Mouse (Mus musculus): ENCODE data around the gene Myo6. TPM values are rescaled to one million over a fixed set of nuclear protein-coding genes. Genes with fewer than 3 reads are reported as not detected.
A peak's percentile ranks its signal among the peaks of the same experiment; 100 is the strongest.

Myo6 gene
- polyA plus RNA-seq, 1 experiment from 2014 or later = 16.2 TPM

GRCm38 (mm10) chr9:80284539-80285174 is 119.8 kb downstream of the Myo6 start:
- Histone ChIP-seq H3K4me2 (replicated peaks; ENCODE audit: low read depth, low read length) (no peak overlapping the region), H3K9ac (ENCODE audit: low read depth, low read length) (no peak overlapping the region), H3K36me3 (ENCODE audit: control insufficient read depth, insufficient read depth, low read length) (no peaks in the 10 kb centered on the region), H3K27ac (ENCODE audit: low read depth, low read length) (no peak overlapping the region), H3K4me3 (ENCODE audit: low read depth, low read length) (no peak overlapping the region), H3K4me1 (replicated peaks; ENCODE audit: control insufficient read depth, insufficient read depth, low read length) (no peaks in the 10 kb centered on the region), H3K9me3 (ENCODE audit: control insufficient read depth, low read length) (no peaks in the 10 kb centered on the region), H3K27me3 (ENCODE audit: control insufficient read depth, insufficient read depth, low read length) (no peaks in the 10 kb centered on the region)
- DNase-seq (ENCODE audit: low spot score) (no peak), ATAC-seq (ENCODE audit: low FRiP score) (no peak)
- 92% methylated on average over 2 of the region's 2 CpGs for WGBS

DNA sequence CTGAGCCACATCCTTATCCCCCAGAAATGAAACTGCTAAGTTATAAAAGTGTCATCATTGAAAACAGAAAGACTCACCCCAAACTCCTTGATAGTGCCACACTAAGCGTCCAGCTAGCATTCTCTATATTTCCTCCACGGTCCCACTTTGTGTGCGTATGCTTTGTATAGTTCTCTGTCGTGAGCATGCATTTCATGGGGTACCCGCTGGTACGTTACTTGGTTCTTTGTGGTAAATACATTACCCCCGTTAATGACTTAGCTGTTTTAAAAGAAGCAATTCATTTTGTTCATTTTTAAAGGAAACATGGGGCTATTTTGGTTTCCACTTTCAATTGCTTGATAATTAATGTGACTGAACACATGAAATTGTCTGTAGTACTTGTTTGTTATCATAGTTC is 122.0 kb downstream of the Myo6 start:
- H3K36me3 ChIP-seq (ENCODE audit: control insufficient read depth, insufficient read depth, low read length) = no peaks in the 10 kb centered on the region
- no peaks in the 10 kb centered on the region for H3K27me3 ChIP-seq (ENCODE audit: control insufficient read depth, insufficient read depth, low read length)
- H3K9me3 ChIP-seq (ENCODE audit: control insufficient read depth, low read length) = no peaks in the 10 kb centered on the region
- no peak overlapping the region for H3K4me3 ChIP-seq (ENCODE audit: low read depth, low read length)
- H3K27ac ChIP-seq (ENCODE audit: low read depth, low read length) = no peak overlapping the region
- no peak overlapping the region for H3K9ac ChIP-seq (ENCODE audit: low read depth, low read length)
- DNase-seq (ENCODE audit: low spot score) = no peak
- no peaks in the 10 kb centered on the region for H3K4me1 ChIP-seq (replicated peaks; ENCODE audit: control insufficient read depth, insufficient read depth, low read length)
- no peak for ATAC-seq (ENCODE audit: low FRiP score)
- 94% methylated on average over 7 of the region's 7 CpGs for WGBS
- no peak overlapping the region for H3K4me2 ChIP-seq (replicated peaks; ENCODE audit: low read depth, low read length)

DNA sequence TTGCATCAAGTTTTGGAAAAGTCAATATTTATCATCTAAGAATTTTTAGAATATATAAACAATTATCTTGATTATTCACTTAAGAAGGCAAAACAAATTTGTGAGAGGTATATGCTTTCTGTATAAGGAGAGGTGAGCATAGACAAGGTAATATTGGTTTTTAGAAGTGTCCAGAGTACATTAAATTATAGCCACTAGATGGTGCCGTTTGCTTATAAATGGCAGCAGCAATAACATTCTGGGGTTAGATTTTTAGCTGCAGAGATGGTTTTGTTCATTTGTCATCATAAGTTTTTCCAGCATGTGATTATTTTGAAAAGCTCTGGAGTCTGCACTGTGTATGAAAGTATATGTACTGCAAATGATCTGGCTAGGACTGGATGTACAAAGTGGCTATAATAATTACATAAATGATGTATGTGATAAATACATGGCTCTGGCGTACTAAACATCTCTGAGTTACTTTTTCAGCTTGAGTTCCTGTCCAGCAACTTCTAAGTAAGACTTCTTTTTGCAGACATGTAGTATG is 128.3 kb downstream of the Myo6 start:
- ATAC-seq (ENCODE audit: low FRiP score) = no peak

GRCm38 (mm10) chr9:80296086-80296485 is 131.3 kb downstream of the Myo6 start:
- ATAC-seq (ENCODE audit: low FRiP score) (no peak), DNase-seq (ENCODE audit: low spot score) (no peak)
- Histone ChIP-seq H3K36me3 (ENCODE audit: control insufficient read depth, insufficient read depth, low read length) (no peaks in the 10 kb centered on the region), H3K4me2 (replicated peaks; ENCODE audit: low read depth, low read length) (no peak overlapping the region), H3K9ac (ENCODE audit: low read depth, low read length) (no peak overlapping the region), H3K27ac (ENCODE audit: low read depth, low read length) (no peak overlapping the region), H3K27me3 (ENCODE audit: control insufficient read depth, insufficient read depth, low read length) (no peaks in the 10 kb centered on the region), H3K9me3 (ENCODE audit: control insufficient read depth, low read length) (no peaks in the 10 kb centered on the region), H3K4me3 (ENCODE audit: low read depth, low read length) (no peak overlapping the region), H3K4me1 (replicated peaks; ENCODE audit: control insufficient read depth, insufficient read depth, low read length) (no peaks in the 10 kb centered on the region)
- WGBS = 89% methylated on average over 4 of the region's 4 CpGs

More for the DNA sequence above, 128.3 kb downstream of the Myo6 start:
- DNase-seq (ENCODE audit: low spot score) = peak; percentile 59
- Histone ChIP-seq H3K27ac (ENCODE audit: low read depth, low read length) (no peak overlapping the region), H3K4me1 (replicated peaks; ENCODE audit: control insufficient read depth, insufficient read depth, low read length) (no peaks in the 10 kb centered on the region), H3K9me3 (ENCODE audit: control insufficient read depth, low read length) (no peaks in the 10 kb centered on the region), H3K4me3 (ENCODE audit: low read depth, low read length) (no peak overlapping the region), H3K9ac (ENCODE audit: low read depth, low read length) (no peak overlapping the region), H3K27me3 (ENCODE audit: control insufficient read depth, insufficient read depth, low read length) (no peaks in the 10 kb centered on the region), H3K36me3 (ENCODE audit: control insufficient read depth, insufficient read depth, low read length) (no peaks in the 10 kb centered on the region), H3K4me2 (replicated peaks; ENCODE audit: low read depth, low read length) (no peak overlapping the region)
- 67% methylated on average over 2 of the region's 2 CpGs for WGBS

DNA sequence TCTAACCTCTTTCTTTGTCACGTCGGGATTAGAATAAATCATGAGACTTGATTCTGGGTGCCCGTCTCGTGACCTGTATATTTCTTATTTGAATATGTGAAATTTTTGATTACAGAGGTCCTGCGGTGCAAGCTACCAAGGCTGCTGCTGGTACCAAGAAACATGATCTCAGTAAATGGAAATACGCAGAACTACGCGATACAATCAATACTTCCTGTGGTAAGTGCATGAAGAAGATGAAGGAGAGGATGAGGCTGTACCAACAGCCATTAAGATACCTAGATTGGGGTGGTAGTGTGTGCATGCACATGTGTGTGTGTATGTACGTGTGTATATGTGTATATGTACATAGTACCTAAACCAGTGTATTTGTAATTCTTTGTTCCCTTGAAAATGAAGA is 134.2 kb downstream of the Myo6 start:
- WGBS = 91% methylated on average over 9 of the region's 9 CpGs
- no peak overlapping the region for H3K4me3 ChIP-seq (ENCODE audit: low read depth, low read length)
- H3K27me3 ChIP-seq (ENCODE audit: control insufficient read depth, insufficient read depth, low read length) = no peaks in the 10 kb centered on the region
- H3K4me2 ChIP-seq (replicated peaks; ENCODE audit: low read depth, low read length) = no peak overlapping the region
- no peak for DNase-seq (ENCODE audit: low spot score)
- H3K27ac ChIP-seq (ENCODE audit: low read depth, low read length) = no peak overlapping the region
- no peak for ATAC-seq (ENCODE audit: low FRiP score)
- H3K9me3 ChIP-seq (ENCODE audit: control insufficient read depth, low read length) = no peaks in the 10 kb centered on the region
- no peaks in the 10 kb centered on the region for H3K4me1 ChIP-seq (replicated peaks; ENCODE audit: control insufficient read depth, insufficient read depth, low read length)
- H3K36me3 ChIP-seq (ENCODE audit: control insufficient read depth, insufficient read depth, low read length) = no peaks in the 10 kb centered on the region
- H3K9ac ChIP-seq (ENCODE audit: low read depth, low read length) = no peak overlapping the region

GRCm38 (mm10) chr9:80303518-80303917 is 138.7 kb downstream of the Myo6 start:
- no peak overlapping the region for H3K4me3 ChIP-seq (ENCODE audit: low read depth, low read length)
- no peaks in the 10 kb centered on the region for H3K36me3 ChIP-seq (ENCODE audit: control insufficient read depth, insufficient read depth, low read length)
- no peaks in the 10 kb centered on the region for H3K27me3 ChIP-seq (ENCODE audit: control insufficient read depth, insufficient read depth, low read length)
- no peak overlapping the region for H3K9ac ChIP-seq (ENCODE audit: low read depth, low read length)
- 77% methylated on average over 4 of the region's 4 CpGs for WGBS
- DNase-seq (ENCODE audit: low spot score) (peak; percentile 22), ATAC-seq (ENCODE audit: low FRiP score) (peak; percentile 45; the same call in 1 of the 2 replicates)
- H3K4me2 ChIP-seq (replicated peaks; ENCODE audit: low read depth, low read length) = no peak overlapping the region
- no peaks in the 10 kb centered on the region for H3K9me3 ChIP-seq (ENCODE audit: control insufficient read depth, low read length)
- H3K27ac ChIP-seq (ENCODE audit: low read depth, low read length) = no peak overlapping the region
- H3K4me1 ChIP-seq (replicated peaks; ENCODE audit: control insufficient read depth, insufficient read depth, low read length) = no peaks in the 10 kb centered on the region

GRCm38 (mm10) chr9:80306390-80306789 is 141.6 kb downstream of the Myo6 start:
- Histone ChIP-seq H3K27ac (ENCODE audit: low read depth, low read length) (no peak overlapping the region), H3K4me2 (replicated peaks; ENCODE audit: low read depth, low read length) (no peak overlapping the region), H3K9ac (ENCODE audit: low read depth, low read length) (no peak overlapping the region), H3K4me3 (ENCODE audit: low read depth, low read length) (no peak overlapping the region), H3K9me3 (ENCODE audit: control insufficient read depth, low read length) (no peaks in the 10 kb centered on the region), H3K27me3 (ENCODE audit: control insufficient read depth, insufficient read depth, low read length) (no peaks in the 10 kb centered on the region), H3K36me3 (ENCODE audit: control insufficient read depth, insufficient read depth, low read length) (no peaks in the 10 kb centered on the region), H3K4me1 (replicated peaks; ENCODE audit: control insufficient read depth, insufficient read depth, low read length) (no peaks in the 10 kb centered on the region)
- WGBS = 88% methylated on average over 4 of the region's 4 CpGs
- DNase-seq (ENCODE audit: low spot score) (no peak), ATAC-seq (ENCODE audit: low FRiP score) (no peak)

GRCm38 (mm10) chr9:80306853-80307252 is 142.0 kb downstream of the Myo6 start:
- 47% methylated on average over 11 of the region's 11 CpGs for WGBS
- H3K4me1 ChIP-seq (replicated peaks; ENCODE audit: control insufficient read depth, insufficient read depth, low read length) = no peaks in the 10 kb centered on the region
- H3K36me3 ChIP-seq (ENCODE audit: control insufficient read depth, insufficient read depth, low read length) = no peaks in the 10 kb centered on the region
- H3K9me3 ChIP-seq (ENCODE audit: control insufficient read depth, low read length) = no peaks in the 10 kb centered on the region
- H3K9ac ChIP-seq (ENCODE audit: low read depth, low read length) = no peak overlapping the region
- DNase-seq (ENCODE audit: low spot score) = peak; percentile 17
- no peaks in the 10 kb centered on the region for H3K27me3 ChIP-seq (ENCODE audit: control insufficient read depth, insufficient read depth, low read length)
- H3K27ac ChIP-seq (ENCODE audit: low read depth, low read length) = no peak overlapping the region
- H3K4me2 ChIP-seq (replicated peaks; ENCODE audit: low read depth, low read length) = no peak overlapping the region
- H3K4me3 ChIP-seq (ENCODE audit: low read depth, low read length) = no peak overlapping the region
- ATAC-seq (ENCODE audit: low FRiP score) = 0 out of 2 replicates have a peak, but pooled peaks have one; percentile 25

DNA sequence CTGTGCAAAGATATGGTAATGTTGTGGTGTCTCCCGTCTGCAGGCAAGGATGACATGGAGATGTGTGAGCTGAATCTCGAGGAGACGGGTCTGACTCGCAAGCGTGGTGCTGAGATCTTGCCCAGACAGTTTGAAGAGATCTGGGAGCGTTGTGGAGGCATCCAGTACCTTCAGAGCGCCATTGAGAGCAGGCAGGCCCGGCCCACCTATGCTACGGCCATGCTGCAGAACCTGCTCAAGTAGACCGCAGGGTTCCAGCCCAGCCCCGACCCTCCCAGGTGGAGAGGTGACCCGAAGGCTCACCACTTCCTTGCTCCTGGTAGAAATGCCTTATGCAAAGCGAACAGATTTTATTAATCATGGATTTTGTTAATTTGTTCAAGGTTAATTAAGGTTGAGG is 142.8 kb downstream of the Myo6 start:
- ATAC-seq (ENCODE audit: low FRiP score) (no peak), DNase-seq (ENCODE audit: low spot score) (no peak)
- H3K4me1 ChIP-seq (replicated peaks; ENCODE audit: control insufficient read depth, insufficient read depth, low read length) = no peaks in the 10 kb centered on the region
- no peak overlapping the region for H3K4me3 ChIP-seq (ENCODE audit: low read depth, low read length)
- no peaks in the 10 kb centered on the region for H3K36me3 ChIP-seq (ENCODE audit: control insufficient read depth, insufficient read depth, low read length)
- H3K27me3 ChIP-seq (ENCODE audit: control insufficient read depth, insufficient read depth, low read length) = no peaks in the 10 kb centered on the region
- H3K9me3 ChIP-seq (ENCODE audit: control insufficient read depth, low read length) = no peaks in the 10 kb centered on the region
- H3K27ac ChIP-seq (ENCODE audit: low read depth, low read length) = no peak overlapping the region
- no peak overlapping the region for H3K9ac ChIP-seq (ENCODE audit: low read depth, low read length)
- H3K4me2 ChIP-seq (replicated peaks; ENCODE audit: low read depth, low read length) = no peak overlapping the region
- WGBS = 87% methylated on average over 13 of the region's 13 CpGs
